Mouse (Mus musculus): ENCODE data around the gene E330034G19Rik. TPM values are rescaled to one million over a fixed set of nuclear protein-coding genes. Genes with fewer than 3 reads are reported as not detected.
"Not testable (repeated sequence)": the region's sequence is repeated elsewhere in the genome, so short reads cannot be mapped to it uniquely, and the experiment has no call there.

The E330034G19Rik gene
- total RNA-seq (2021) = not detected
- long read RNA-seq, experiment 1 = 0 reads
- long read RNA-seq, experiment 2 = 0 reads

- DNase-seq = no peak
Measured at GRCm38 (mm10) chr14:24292914-24293313, at the start of gene E330034G19Rik. TSS of gene E330034G19Rik (plus strand) at chr14:24293214.

- DNase-seq = peak; percentile 51 to 69
Measured at GRCm38 (mm10) chr14:24244330-24245176, 48.5 kb upstream of the E330034G19Rik start.

- peak; percentile 76 to 82 for DNase-seq
Measured at GRCm38 (mm10) chr14:24245177-24246081, 47.6 kb upstream of the E330034G19Rik start, which contains the start of gene Dlg5. TSS of gene Dlg5 (minus strand) at chr14:24245920.

- peak in 1 of 2 experiments; percentile 24 for DNase-seq
Measured at GRCm38 (mm10) chr14:24249926-24250325, 43.1 kb upstream of the E330034G19Rik start.

GRCm38 (mm10) chr14:24251326-24251725 is 41.7 kb upstream of the E330034G19Rik start:
- DNase-seq = peak; percentile 35 to 48

- no peak for DNase-seq
Measured at GRCm38 (mm10) chr14:24253611-24254202, 39.3 kb upstream of the E330034G19Rik start.

GRCm38 (mm10) chr14:24255956-24256355 is 37.1 kb upstream of the E330034G19Rik start:
- no peak for DNase-seq

GRCm38 (mm10) chr14:24260391-24260790 is 32.6 kb upstream of the E330034G19Rik start:
- DNase-seq = no peak

- no peak for DNase-seq
Measured at GRCm38 (mm10) chr14:24262382-24262781, 30.6 kb upstream of the E330034G19Rik start.

GRCm38 (mm10) chr14:24262915-24263314 is 30.1 kb upstream of the E330034G19Rik start:
- DNase-seq = no peak

- peak in 1 of 2 experiments; percentile 14 for DNase-seq
Measured at GRCm38 (mm10) chr14:24269571-24269970, 23.4 kb upstream of the E330034G19Rik start.

GRCm38 (mm10) chr14:24273575-24273974 is 19.4 kb upstream of the E330034G19Rik start:
- peak in 1 of 2 experiments; percentile 32 for DNase-seq

- no peak for DNase-seq
Measured at GRCm38 (mm10) chr14:24275534-24275933, 17.5 kb upstream of the E330034G19Rik start.

GRCm38 (mm10) chr14:24281278-24281677 is 11.7 kb upstream of the E330034G19Rik start:
- no peak for DNase-seq

- DNase-seq = no peak
Measured at GRCm38 (mm10) chr14:24282276-24282675, 10.7 kb upstream of the E330034G19Rik start.

- DNase-seq = no peak
Measured at GRCm38 (mm10) chr14:24286136-24286535, 6.9 kb upstream of the E330034G19Rik start.

- no peak for DNase-seq
Measured at GRCm38 (mm10) chr14:24290726-24291125, 2.3 kb upstream of the E330034G19Rik start.

GRCm38 (mm10) chr14:24293631-24294030 is 617 bp downstream of the E330034G19Rik start:
- no peak for DNase-seq

GRCm38 (mm10) chr14:24302126-24302525 is 9.1 kb downstream of the E330034G19Rik start:
- DNase-seq = not testable (repeated sequence)

- no peak for DNase-seq
Measured at GRCm38 (mm10) chr14:24306667-24307066, 13.7 kb downstream of the E330034G19Rik start.

- DNase-seq = no peak
Measured at GRCm38 (mm10) chr14:24307146-24307545, 14.1 kb downstream of the E330034G19Rik start.

GRCm38 (mm10) chr14:24311110-24311509 is 18.1 kb downstream of the E330034G19Rik start:
- peak; percentile 71 for DNase-seq

Measured in adrenal gland, postnatal 36 days (tissue).